Mouse (Mus musculus): Measurements from ENCODE around the gene Parp3.

DNA sequence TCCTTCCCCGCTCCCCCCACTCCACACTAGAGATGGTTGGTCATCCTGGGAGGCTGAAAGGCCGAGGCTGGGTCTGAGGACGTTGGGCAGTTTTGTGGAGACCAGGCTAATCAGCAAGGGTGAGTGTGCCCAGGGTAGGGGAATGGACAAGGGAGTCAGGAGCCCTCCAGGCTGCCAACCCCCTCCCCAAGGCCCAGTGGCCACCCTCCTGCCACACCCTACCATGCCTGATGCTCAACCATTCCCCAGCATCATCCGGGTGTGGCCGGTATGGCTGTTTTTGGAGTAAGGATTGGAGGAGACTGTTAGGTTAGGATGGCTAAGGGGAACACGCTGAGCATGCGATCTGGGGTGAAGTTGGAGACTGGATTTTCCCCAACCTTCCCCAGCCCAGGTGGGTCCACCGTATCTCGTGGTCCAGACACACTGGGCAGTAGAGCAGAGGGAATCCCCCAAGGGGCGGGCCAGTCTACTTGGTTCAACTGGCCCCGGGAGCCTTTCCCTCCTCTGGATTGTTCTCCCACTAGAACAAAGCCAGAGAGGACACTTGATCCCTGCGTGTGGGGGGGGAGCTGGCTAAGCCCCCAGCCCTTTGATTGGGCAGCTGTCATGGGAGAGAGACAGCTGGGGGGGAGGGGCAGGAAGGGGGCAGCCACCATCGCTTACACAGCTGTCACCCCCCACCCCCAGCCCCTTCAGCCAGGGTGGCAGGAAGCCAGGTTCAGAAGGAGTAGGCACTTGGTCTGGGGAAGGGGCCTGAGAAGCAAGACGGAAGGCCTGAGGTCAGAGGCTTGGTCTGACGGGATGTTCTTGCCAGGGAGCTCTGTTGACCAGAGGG, 20.2 kb downstream of the Parp3 start:
- TF ChIP-seq POLR2A (IDR thresholded peaks at IDR 0.05; ENCODE audit: extremely low read depth, insufficient read depth, low read length) (no peak), CTCF (IDR thresholded peaks at IDR 0.05; ENCODE audit: low read depth, low read length) (no peak)

Measured in liver, adult 2 months (tissue).